ENCODE assay signal across 9 mouse cellular contexts in genomic region chr17:56612565-56612939, GRCm38 (mm10). TPM values are rescaled to one million over a fixed set of nuclear protein-coding genes. Genes with fewer than 3 reads are reported as not detected.
DNase-seq lines count a peak whose midpoint lies in the region; ATAC-seq and TF ChIP-seq lines count a peak whose summit lies in the region.
"Not testable (repeated sequence)": the region's sequence is repeated elsewhere in the genome, so short reads cannot be mapped to it uniquely, and the experiment has no call there.
"Had no signal": no experiment of that assay in that cellular context is flagged by ENCODE, and none has a peak within 500 bp of the region (broad histone marks: within the 10 kb centered on the region; RNA-seq: fewer than 3 reads in every experiment).

No protein-coding gene starts in this region.

- H3K4me1 ChIP-seq in ES-E14 (ENCODE audit: control insufficient read depth in 2 of 2, insufficient read depth in 2 of 2, low read length in 2 of 2, poor library complexity in 1 of 2), result peaks cover 7 to 22% of the 10 kb centered on the region in 2 experiments
- H3K4me1 ChIP-seq in erythroblast, embryonic 14.5 days (ENCODE audit: control insufficient read depth), result peaks cover 84% of the 10 kb centered on the region
- peaks cover 8 to 28% of the 10 kb centered on the region in 2 experiments for H3K4me1 ChIP-seq in heart, embryonic 14.5 days (ENCODE audit: control insufficient read depth in 2 of 2, insufficient read depth in 2 of 2, low read length in 2 of 2)
- H3K4me1 ChIP-seq in kidney, embryonic 15.5 days, result peaks cover 63% of the 10 kb centered on the region
- peaks cover 66% of the 10 kb centered on the region for H3K4me1 ChIP-seq in liver, embryonic 12.5 days
- H3K4me1 ChIP-seq in liver, postnatal 0 days (ENCODE audit: insufficient read depth), result peaks cover 43% of the 10 kb centered on the region
- peaks cover 33% of the 10 kb centered on the region for H3K4me1 ChIP-seq in stomach, embryonic 15.5 days

- H3K27me3 ChIP-seq in erythroblast, embryonic 14.5 days (ENCODE audit: control insufficient read depth); heart, embryonic 14.5 days (ENCODE audit: control insufficient read depth, insufficient read depth, low read length); kidney, embryonic 15.5 days; liver, embryonic 12.5 days (replicated peaks); liver, postnatal 0 days (ENCODE audit: insufficient read depth, low read length); stomach, embryonic 15.5 days (replicated peaks): not testable (repeated sequence)

- H3K36me3 ChIP-seq in ES-E14 (ENCODE audit: control insufficient read depth, insufficient read depth, low read length, poor library complexity, severe bottlenecking), result peaks cover 41% of the 10 kb centered on the region
- peaks cover 53% of the 10 kb centered on the region for H3K36me3 ChIP-seq in erythroblast, embryonic 14.5 days (ENCODE audit: control insufficient read depth)
- H3K36me3 ChIP-seq in heart, embryonic 14.5 days (ENCODE audit: control insufficient read depth, insufficient read depth, low read length), result peaks cover 43% of the 10 kb centered on the region
- peaks cover 43% of the 10 kb centered on the region for H3K36me3 ChIP-seq in kidney, embryonic 15.5 days
- H3K36me3 ChIP-seq in liver, embryonic 12.5 days, result peaks cover 47% of the 10 kb centered on the region
- peaks cover 31% of the 10 kb centered on the region for H3K36me3 ChIP-seq in liver, postnatal 0 days (replicated peaks; ENCODE audit: insufficient read depth, low read length)
- peaks cover 31% of the 10 kb centered on the region for H3K36me3 ChIP-seq in stomach, embryonic 15.5 days

- peak overlapping the region; percentile 78 for H3K9ac ChIP-seq in ES-E14 (ENCODE audit: insufficient read depth, low read depth, low read length, poor library complexity, severe bottlenecking)
- H3K9ac ChIP-seq in heart, embryonic 14.5 days (ENCODE audit: low read length); kidney, embryonic 15.5 days; stomach, embryonic 15.5 days: not testable (repeated sequence)
- peak overlapping the region; percentile 42 for H3K9ac ChIP-seq in liver, embryonic 12.5 days
- H3K9ac ChIP-seq in liver, postnatal 0 days (replicated peaks), result 0 out of 2 replicates have a peak overlapping the region, but pooled peaks have one; percentile 5

- not testable (repeated sequence) for DNase-seq in ES-E14 (ENCODE audit: low read depth, low spot score)
- DNase-seq in liver, postnatal 0 days, result peak; percentile 52

- 72% methylated on average over 10 of the region's 10 CpGs for WGBS in heart, embryonic 14.5 days
- 83% methylated on average over 10 of the region's 10 CpGs for WGBS in kidney, embryonic 15.5 days
- WGBS in liver, embryonic 12.5 days (ENCODE audit: insufficient replicate concordance), result 53% methylated on average over 10 of the region's 10 CpGs
- WGBS in liver, postnatal 0 days (ENCODE audit: insufficient replicate concordance), result 54% methylated on average over 10 of the region's 10 CpGs
- 61% methylated on average over 10 of the region's 10 CpGs for WGBS in stomach, embryonic 15.5 days

- 0 out of 2 replicates have a peak overlapping the region, but pooled peaks have one; percentile 13 for H3K4me2 ChIP-seq in heart, embryonic 14.5 days (ENCODE audit: low read length)
- H3K4me2 ChIP-seq in kidney, embryonic 15.5 days; stomach, embryonic 15.5 days: not testable (repeated sequence)
- H3K4me2 ChIP-seq in liver, embryonic 12.5 days, result peak overlapping the region; percentile 88
- peak overlapping the region; percentile 63 for H3K4me2 ChIP-seq in liver, postnatal 0 days (ENCODE audit: low read depth, low read length)

- peak overlapping the region; percentile 67 to 95 for H3K4me3 ChIP-seq in ES-E14 (ENCODE audit: insufficient read depth in 1 of 2, low read depth in 1 of 2, low read length in 2 of 2, poor library complexity in 1 of 2, severe bottlenecking in 1 of 2)
- peak overlapping the region; percentile 50 for H3K4me3 ChIP-seq in erythroblast, embryonic 14.5 days (replicated peaks)
- not testable (repeated sequence) for H3K4me3 ChIP-seq in heart, embryonic 14.5 days (ENCODE audit: control insufficient read depth in 1 of 2, insufficient read depth in 1 of 2, low read depth in 1 of 2, low read length in 2 of 2); kidney, embryonic 15.5 days (replicated peaks); liver, postnatal 0 days (ENCODE audit: low read depth, low read length); stomach, embryonic 15.5 days (replicated peaks)
- H3K4me3 ChIP-seq in liver, embryonic 12.5 days, result peak overlapping the region; percentile 47; the same call in 1 of the 2 replicates

- H3K27ac ChIP-seq in ES-E14 (ENCODE audit: insufficient read depth, low read depth, low read length, poor library complexity, severe bottlenecking), result peak overlapping the region; percentile 17
- H3K27ac ChIP-seq in heart, embryonic 14.5 days (replicated peaks in 1 of 2; ENCODE audit: control insufficient read depth in 1 of 2, insufficient read depth in 1 of 2, low read depth in 2 of 2, low read length in 2 of 2), result not testable (repeated sequence)
- H3K27ac ChIP-seq in kidney, embryonic 15.5 days, result 0 out of 2 replicates have a peak overlapping the region, but pooled peaks have one; percentile 30
- H3K27ac ChIP-seq in liver, embryonic 12.5 days, result peak overlapping the region; percentile 83
- H3K27ac ChIP-seq in liver, postnatal 0 days (ENCODE audit: low read depth), result peak overlapping the region; percentile 86
- H3K27ac ChIP-seq in stomach, embryonic 15.5 days, result 0 out of 2 replicates have a peak overlapping the region, but pooled peaks have one; percentile 11

- 0 out of 2 replicates have a peak, but pooled peaks have one; percentile 13 for TF ChIP-seq CTCF in liver, postnatal 0 days (IDR thresholded peaks at IDR 0.05; ENCODE audit: low read depth)

- not testable (repeated sequence) for TF ChIP-seq EP300 in liver, postnatal 0 days (IDR thresholded peaks at IDR 0.05; ENCODE audit: low read depth)

- not testable (repeated sequence) for H3K9me3 ChIP-seq in ES-E14 (ENCODE audit: control insufficient read depth, insufficient read depth, low read depth, low read length); erythroblast, embryonic 14.5 days (ENCODE audit: control insufficient read depth, low read length); heart, embryonic 14.5 days (ENCODE audit: control insufficient read depth, low read length); kidney, embryonic 15.5 days (replicated peaks); liver, embryonic 12.5 days (replicated peaks); liver, postnatal 0 days (ENCODE audit: low read length); stomach, embryonic 15.5 days

- ATAC-seq in heart, embryonic 14.5 days (ENCODE audit: insufficient number of reproducible peaks, insufficient read depth, low FRiP score, low read depth); kidney, embryonic 15.5 days (replicated peaks; ENCODE audit: low FRiP score); liver, embryonic 12.5 days; stomach, embryonic 15.5 days (ENCODE audit: insufficient read depth, low FRiP score, low read depth): not testable (repeated sequence)
- ATAC-seq in liver, postnatal 0 days, result peak; percentile 44

- in situ Hi-C loops in ES-E14 (cut with MboI; ENCODE audit: low sequenced_read_pairs in 2 of 2, unreplicated experiment in 2 of 2), result not testable (repeated sequence)

RNA-seq across cellular contexts. Expression of gene Rpl36, which starts 0.7 kb away (rescaled TPM):
- 3,972 and 4,168 TPM in 2 replicates for total RNA-seq in ES-E14 (2012; rRNA removed)
- polyA plus RNA-seq in erythroblast, embryonic 14.5 days (2012), result 810 and 1,011 TPM in 2 replicates
- 1,567 and 1,751 TPM in 2 replicates for polyA plus RNA-seq in heart, embryonic 14.5 days (2014; fragmentation: Nextera tagmentation; extraction: Ambion mirVana)
- 1,888 and 2,013 TPM in 2 replicates for polyA plus RNA-seq in kidney, embryonic 15.5 days (2015; fragmentation: Nextera tagmentation; extraction: Ambion mirVana)
- 1,562 and 1,574 TPM in 2 replicates for polyA plus RNA-seq in liver, embryonic 12.5 days (2016; fragmentation: Nextera tagmentation; extraction: Ambion mirVana)
- polyA plus RNA-seq in liver, postnatal 0 days (2015; fragmentation: Nextera tagmentation; extraction: Ambion mirVana), result 1,436 and 1,479 TPM in 2 replicates
- polyA plus RNA-seq in stomach, embryonic 15.5 days (2015; fragmentation: Nextera tagmentation; extraction: Ambion mirVana), result 1,749 and 1,789 TPM in 2 replicates

RNA-seq across cellular contexts. Expression of gene 2410015M20Rik, which starts 3.0 kb away (rescaled TPM):
- total RNA-seq in ES-E14 (2012; rRNA removed), result 236 and 294 TPM in 2 replicates
- 21.4 and 25.5 TPM in 2 replicates for polyA plus RNA-seq in erythroblast, embryonic 14.5 days (2012)
- polyA plus RNA-seq in heart, embryonic 14.5 days (2014; fragmentation: Nextera tagmentation; extraction: Ambion mirVana), result 390 and 398 TPM in 2 replicates
- 239 and 249 TPM in 2 replicates for polyA plus RNA-seq in kidney, embryonic 15.5 days (2015; fragmentation: Nextera tagmentation; extraction: Ambion mirVana)
- 176 and 179 TPM in 2 replicates for polyA plus RNA-seq in liver, embryonic 12.5 days (2016; fragmentation: Nextera tagmentation; extraction: Ambion mirVana)
- polyA plus RNA-seq in liver, postnatal 0 days (2015; fragmentation: Nextera tagmentation; extraction: Ambion mirVana), result 259 and 260 TPM in 2 replicates
- polyA plus RNA-seq in stomach, embryonic 15.5 days (2015; fragmentation: Nextera tagmentation; extraction: Ambion mirVana), result 230 and 238 TPM in 2 replicates

RNA-seq across cellular contexts. Expression of gene Lonp1, which starts 14.1 kb away (rescaled TPM):
- 169 and 222 TPM in 2 replicates for total RNA-seq in ES-E14 (2012; rRNA removed)
- 6.7 TPM in 2 replicates for polyA plus RNA-seq in erythroblast, embryonic 14.5 days (2012)
- 58.6 and 59.0 TPM in 2 replicates for polyA plus RNA-seq in heart, embryonic 14.5 days (2014; fragmentation: Nextera tagmentation; extraction: Ambion mirVana)
- polyA plus RNA-seq in kidney, embryonic 15.5 days (2015; fragmentation: Nextera tagmentation; extraction: Ambion mirVana), result 59.7 and 63.8 TPM in 2 replicates
- polyA plus RNA-seq in liver, embryonic 12.5 days (2016; fragmentation: Nextera tagmentation; extraction: Ambion mirVana), result 61.7 and 65.4 TPM in 2 replicates
- polyA plus RNA-seq in liver, postnatal 0 days (2015; fragmentation: Nextera tagmentation; extraction: Ambion mirVana), result 29.8 and 31.9 TPM in 2 replicates
- 59.1 and 59.2 TPM in 2 replicates for polyA plus RNA-seq in stomach, embryonic 15.5 days (2015; fragmentation: Nextera tagmentation; extraction: Ambion mirVana)

RNA-seq across cellular contexts. Expression of gene Catsperd, which starts 15.4 kb away (rescaled TPM):
- 1.2 and 1.3 TPM in 2 replicates for total RNA-seq in ES-E14 (2012; rRNA removed)
- polyA plus RNA-seq in erythroblast, embryonic 14.5 days (2012), result not detected in 2 replicates
- polyA plus RNA-seq in heart, embryonic 14.5 days (2014; fragmentation: Nextera tagmentation; extraction: Ambion mirVana), result 0.46 and 0.50 TPM in 2 replicates
- polyA plus RNA-seq in kidney, embryonic 15.5 days (2015; fragmentation: Nextera tagmentation; extraction: Ambion mirVana), result 0.59 and 0.93 TPM in 2 replicates
- polyA plus RNA-seq in liver, embryonic 12.5 days (2016; fragmentation: Nextera tagmentation; extraction: Ambion mirVana), result 0.50 and 0.57 TPM in 2 replicates
- 0.33 and 0.60 TPM in 2 replicates for polyA plus RNA-seq in liver, postnatal 0 days (2015; fragmentation: Nextera tagmentation; extraction: Ambion mirVana)
- polyA plus RNA-seq in stomach, embryonic 15.5 days (2015; fragmentation: Nextera tagmentation; extraction: Ambion mirVana), result 0.30 and 0.48 TPM in 2 replicates
- total RNA-seq: gastrocnemius, postnatal 14 days; megakaryocyte, adult 5-6 weeks had no signal

RNA-seq across cellular contexts. Expression of gene Safb, which starts 27.9 kb away (rescaled TPM):
- 116 and 127 TPM in 2 replicates for total RNA-seq in ES-E14 (2012; rRNA removed)
- polyA plus RNA-seq in erythroblast, embryonic 14.5 days (2012), result 27.9 and 29.6 TPM in 2 replicates
- polyA plus RNA-seq in heart, embryonic 14.5 days (2014; fragmentation: Nextera tagmentation; extraction: Ambion mirVana), result 52.9 and 58.9 TPM in 2 replicates
- polyA plus RNA-seq in kidney, embryonic 15.5 days (2015; fragmentation: Nextera tagmentation; extraction: Ambion mirVana), result 109 and 125 TPM in 2 replicates
- polyA plus RNA-seq in liver, embryonic 12.5 days (2016; fragmentation: Nextera tagmentation; extraction: Ambion mirVana), result 73.6 and 79.1 TPM in 2 replicates
- 27.0 and 28.4 TPM in 2 replicates for polyA plus RNA-seq in liver, postnatal 0 days (2015; fragmentation: Nextera tagmentation; extraction: Ambion mirVana)
- polyA plus RNA-seq in stomach, embryonic 15.5 days (2015; fragmentation: Nextera tagmentation; extraction: Ambion mirVana), result 95.8 and 106 TPM in 2 replicates
